Mouse (Mus musculus) heart, adult 8-10 months (tissue): ENCODE data around the gene B3galt6. TPM values are rescaled to one million over a fixed set of nuclear protein-coding genes. Genes with fewer than 3 reads are reported as not detected.

Source experiments
- DNase-seq: peaks from one replicate; pipeline ENCODE4 v3.0.0; 2022; ENCODE audit warnings: low spot score
- total RNA-seq, 4 experiments: library from RNA; stranded (reverse); gene quantifications; 2 replicates each; pipeline ENCODE4 v1.2.4; 2022

B3galt6 gene
- total RNA-seq, 4 experiments from 2014 or later, result 2.6 to 3.2 (median 2.8) TPM

DNA sequence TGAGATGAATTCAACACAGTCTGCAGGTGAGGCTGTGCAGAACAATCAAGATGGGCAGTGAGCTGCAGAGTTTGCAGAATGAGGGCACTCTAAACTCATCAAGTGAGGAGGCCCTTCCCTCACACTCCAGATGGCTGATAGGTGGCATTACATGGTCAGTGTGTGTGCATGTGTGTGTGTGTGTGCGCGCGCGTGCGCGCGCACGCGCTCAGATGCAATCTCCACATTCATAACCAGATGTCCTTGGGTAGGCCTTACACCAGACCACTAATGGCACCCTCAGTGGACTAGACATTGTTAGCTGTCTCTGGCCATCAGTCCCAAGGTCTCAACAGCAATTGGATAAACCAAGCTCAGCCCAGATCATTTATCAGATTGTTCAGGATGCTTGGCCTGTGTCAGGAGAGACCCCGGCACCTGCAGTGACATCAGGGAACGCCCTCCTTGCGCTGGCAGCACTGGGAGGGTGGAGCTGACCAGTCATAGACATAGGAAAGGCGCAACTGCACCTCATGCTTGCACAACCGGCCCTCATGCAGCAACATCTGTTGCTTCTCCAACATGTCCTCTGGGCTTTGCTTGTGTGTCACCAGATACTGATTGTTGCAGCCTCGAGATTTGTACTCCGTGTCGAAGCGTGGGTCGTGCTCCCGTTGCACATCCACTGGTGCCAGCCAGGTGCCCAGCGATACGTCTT lies 1.1 kb downstream of the B3galt6 start:
- no peak for DNase-seq

- DNase-seq, result no peak
Measured at GRCm38 (mm10) chr4:155983788-155984187, 8.7 kb downstream of the B3galt6 start.

- DNase-seq, result no peak
Measured at GRCm38 (mm10) chr4:155981436-155982082, 10.9 kb downstream of the B3galt6 start.

GRCm38 (mm10) chr4:155973239-155973638 lies 19.2 kb downstream of the B3galt6 start:
- DNase-seq, result no peak

- DNase-seq, result no peak
Measured at GRCm38 (mm10) chr4:155972651-155973050, 19.8 kb downstream of the B3galt6 start.

- DNase-seq, result no peak
Measured at GRCm38 (mm10) chr4:155970286-155970685, 22.2 kb downstream of the B3galt6 start.

GRCm38 (mm10) chr4:155969043-155969653 lies 23.3 kb downstream of the B3galt6 start:
- DNase-seq, result no peak

GRCm38 (mm10) chr4:155964396-155964795 lies 28.1 kb downstream of the B3galt6 start:
- DNase-seq, result no peak

- no peak for DNase-seq
Measured at GRCm38 (mm10) chr4:155963106-155963505, 29.3 kb downstream of the B3galt6 start.

- peak; percentile 12 for DNase-seq
Measured at GRCm38 (mm10) chr4:155962167-155962971, 30.1 kb downstream of the B3galt6 start, which contains the start of gene C1qtnf12. TSS of gene C1qtnf12 (plus strand) at chr4:155962318.

GRCm38 (mm10) chr4:155959275-155959674 lies 33.2 kb downstream of the B3galt6 start:
- peak; percentile 65 for DNase-seq

- DNase-seq, result no peak
Measured at GRCm38 (mm10) chr4:155955491-155955890, 37.0 kb downstream of the B3galt6 start.

DNA sequence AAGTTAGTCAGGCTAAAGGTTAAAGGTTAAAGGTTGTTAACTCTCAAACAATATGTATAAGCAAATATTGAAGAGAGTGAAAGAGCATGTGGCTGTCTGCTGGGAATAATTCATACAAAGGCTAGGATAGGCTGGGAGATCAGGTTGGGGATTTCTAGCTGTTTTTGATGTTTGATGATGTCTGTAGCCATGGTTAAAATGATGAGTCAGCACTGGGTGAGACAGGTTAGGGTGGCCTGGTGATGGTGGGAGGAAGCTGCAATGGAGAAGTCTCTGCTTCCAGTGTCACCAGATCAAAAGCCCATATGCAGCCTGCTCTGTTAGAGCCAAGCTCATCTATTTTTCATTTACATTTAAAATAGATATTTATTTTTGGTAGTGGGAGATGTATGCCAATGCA lies 45.4 kb downstream of the B3galt6 start:
- no peak for DNase-seq

GRCm38 (mm10) chr4:155944271-155944670 lies 48.2 kb downstream of the B3galt6 start:
- DNase-seq, result no peak

GRCm38 (mm10) chr4:155943534-155944249 lies 48.8 kb downstream of the B3galt6 start, which contains the start of gene Ube2j2:
TSS of gene Ube2j2 (plus strand) at chr4:155943831.
- peak; percentile 98 for DNase-seq

DNA sequence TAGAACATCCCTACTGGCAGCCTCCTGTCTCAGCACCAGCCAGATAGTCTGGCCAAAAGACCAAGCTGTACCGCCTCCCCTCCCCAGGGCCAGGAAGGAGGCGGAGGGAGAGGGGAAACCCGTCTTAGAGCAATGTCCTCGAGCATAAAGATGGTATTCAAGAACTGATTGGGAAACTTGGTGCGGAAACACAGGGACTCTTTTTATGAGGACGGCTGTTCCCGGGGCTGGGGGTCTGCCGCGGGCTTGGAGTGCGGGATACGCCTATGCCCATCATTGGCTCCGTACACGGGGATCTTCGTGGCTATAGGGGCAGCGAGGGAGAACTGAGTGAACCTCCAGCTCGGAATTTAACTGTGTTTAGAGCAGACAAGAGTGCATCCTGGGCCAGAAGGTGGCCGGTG lies 49.4 kb downstream of the B3galt6 start:
- peak; percentile 42 for DNase-seq

Other genes starting within 250 kb of the B3galt6 start
- 10 to 100 TPM; 34.9 to 45.7 (median 40.8) TPM for gene Atad3a, start 231.6 kb downstream of the B3galt6 start, total RNA-seq
- gene Vwa1, start 218.0 kb downstream of the B3galt6 start, total RNA-seq, result 1 to 10 TPM; 5.6 to 9.8 (median 8.1) TPM
- gene Tmem88b, start 206.8 kb downstream of the B3galt6 start, total RNA-seq, result 1 to 10 TPM in 1 of 4 experiments, under 1 TPM in 3; 0.66 to 1.1 (median 0.81) TPM
- not detected for gene Ankrd65, start 202.2 kb downstream of the B3galt6 start, total RNA-seq
- 10 to 100 TPM; 78.5 to 86.8 (median 80.6) TPM for gene Mrpl20, start 189.8 kb downstream of the B3galt6 start, total RNA-seq
- 10 to 100 TPM; 20.3 to 30.7 (median 26.2) TPM for gene Ccnl2, start 180.2 kb downstream of the B3galt6 start, total RNA-seq
- gene Aurkaip1, start 161.4 kb downstream of the B3galt6 start, total RNA-seq, result 100 to 1,000 TPM; 112 to 128 (median 117) TPM
- 10 to 100 TPM; 19.7 to 30.4 (median 24.4) TPM for gene Mxra8, start 153.0 kb downstream of the B3galt6 start, total RNA-seq
- 10 to 100 TPM; 41.3 to 50.7 (median 49.8) TPM for gene Dvl1, start 145.2 kb downstream of the B3galt6 start, total RNA-seq
- gene Tas1r3, start 129.3 kb downstream of the B3galt6 start, total RNA-seq, result under 1 TPM; 0.17 to 0.19 (median 0.19) TPM
- 1 to 10 TPM; 7.3 to 9.9 (median 8.6) TPM for gene Cptp, start 123.2 kb downstream of the B3galt6 start, total RNA-seq
- gene Ints11, start 123.1 kb downstream of the B3galt6 start, total RNA-seq, result 10 to 100 TPM; 13.9 to 14.5 (median 14.1) TPM
- 10 to 100 TPM in 3 of 4 experiments, 1 to 10 TPM in 1; 9.6 to 11.9 (median 10.9) TPM for gene Pusl1, start 100.9 kb downstream of the B3galt6 start, total RNA-seq
- gene Acap3, start 100.8 kb downstream of the B3galt6 start, total RNA-seq, result 10 to 100 TPM in 2 of 4 experiments, 1 to 10 TPM in 2; 9.5 to 13.8 (median 10.9) TPM
- gene Ube2j2, start 48.8 kb downstream of the B3galt6 start, total RNA-seq, result 10 to 100 TPM; 46.5 to 51.6 (median 49.3) TPM
- gene C1qtnf12, start 30.3 kb downstream of the B3galt6 start, total RNA-seq, result 10 to 100 TPM; 17.5 to 20.9 (median 18.4) TPM
- 100 to 1,000 TPM in 1 of 4 experiments, 10 to 100 TPM in 3; 72.8 to 103 (median 87.1) TPM for gene Sdf4, start 223 bp upstream of the B3galt6 start, total RNA-seq
- not detected for gene Tnfrsf4, start 21.2 kb upstream of the B3galt6 start, total RNA-seq
- under 1 TPM in 2 of 4 experiments, not detected in 2; 0.25 to 0.75 TPM for gene Tnfrsf18, start 33.5 kb upstream of the B3galt6 start, total RNA-seq
- gene Ttll10, start 66.8 kb upstream of the B3galt6 start, total RNA-seq, result under 1 TPM in 1 of 4 experiments, not detected in 3; 0.28 TPM
- 1 to 10 TPM; 2.1 to 3.3 (median 2.3) TPM for gene 9430015G10Rik, start 117.3 kb upstream of the B3galt6 start, total RNA-seq
- gene Rnf223, start 137.9 kb upstream of the B3galt6 start, total RNA-seq, result under 1 TPM in 1 of 4 experiments, not detected in 3; 0.09 TPM
- gene Agrn, start 204.8 kb upstream of the B3galt6 start, total RNA-seq, result 10 to 100 TPM; 21.0 to 27.6 (median 24.5) TPM
- gene Isg15, start 208.2 kb upstream of the B3galt6 start, total RNA-seq, result 1 to 10 TPM; 1.7 to 2.8 (median 2.0) TPM
- gene AW011738, start 210.7 kb upstream of the B3galt6 start, total RNA-seq, result 10 to 100 TPM; 10.1 to 14.4 (median 12.2) TPM
- gene Perm1, start 223.2 kb upstream of the B3galt6 start, total RNA-seq, result 100 to 1,000 TPM; 327 to 378 (median 333) TPM
- 10 to 100 TPM in 3 of 4 experiments, 1 to 10 TPM in 1; 9.5 to 11.8 (median 10.9) TPM for gene Plekhn1, start 242.2 kb upstream of the B3galt6 start, total RNA-seq
- gene Noc2l, start 243.4 kb upstream of the B3galt6 start, total RNA-seq, result 10 to 100 TPM; 22.1 to 24.5 (median 22.8) TPM